Mouse (Mus musculus): ENCODE results near the gene Sphk2.

The Sphk2 gene

GRCm38 (mm10) chr7:45723301-45723700 lies 5.5 kb upstream of the Sphk2 start:
- no peak for DNase-seq

GRCm38 (mm10) chr7:45722348-45722713 lies 4.5 kb upstream of the Sphk2 start:
- no peak for DNase-seq

- DNase-seq: no peak
Measured at GRCm38 (mm10) chr7:45721642-45722347, 4.0 kb upstream of the Sphk2 start.

- no peak for DNase-seq
Measured at GRCm38 (mm10) chr7:45721234-45721571, 3.4 kb upstream of the Sphk2 start.

DNA sequence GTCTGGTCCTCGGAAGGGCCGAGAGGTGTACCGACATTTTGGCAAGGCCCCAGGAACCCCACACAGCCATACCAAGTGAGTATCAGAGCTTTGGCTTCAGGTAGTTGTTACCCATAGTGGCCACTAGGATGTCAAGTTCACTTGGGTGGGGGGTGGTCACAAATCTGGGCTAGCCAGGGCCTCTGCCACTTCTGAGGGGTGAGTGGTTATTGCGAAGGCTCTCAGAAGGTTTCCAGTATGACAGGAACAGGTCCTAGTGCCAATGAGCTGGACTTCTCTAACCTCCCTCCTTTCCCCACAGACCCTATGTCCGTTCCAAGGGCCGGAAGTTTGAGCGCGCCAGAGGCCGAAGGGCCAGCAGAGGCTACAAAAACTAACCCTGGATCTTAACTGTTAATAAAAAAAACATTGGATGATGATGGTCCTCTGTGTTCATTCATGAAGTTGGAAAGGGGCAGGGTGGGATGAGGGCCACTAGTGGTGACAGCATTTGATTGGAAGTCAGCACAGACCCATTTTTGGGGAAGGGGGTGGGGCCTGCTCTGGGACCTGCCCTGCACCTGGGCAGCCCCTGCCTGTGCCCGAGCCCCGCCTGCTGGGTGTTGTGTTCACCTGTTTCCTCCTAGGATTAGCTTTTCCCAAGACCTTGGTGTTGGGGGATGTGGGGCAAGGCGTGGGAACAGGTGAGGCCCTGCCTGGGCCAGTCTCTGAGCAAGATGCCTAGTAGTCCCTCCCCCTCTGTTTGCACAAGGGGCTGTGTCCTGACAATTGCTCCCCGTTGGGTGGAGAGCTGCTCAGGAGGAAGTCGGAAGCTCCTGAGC lies 2.8 kb upstream of the Sphk2 start, which contains the start of gene Fam83e:
Gene Fam83e (plus strand): TSS at position 800 of the 821 bp plus-strand sequence.
- peak; percentile 57 for DNase-seq

GRCm38 (mm10) chr7:45719738-45720412 lies 2.1 kb upstream of the Sphk2 start:
- DNase-seq: no peak

GRCm38 (mm10) chr7:45719180-45719579 lies 1.4 kb upstream of the Sphk2 start:
- no peak for DNase-seq

DNA sequence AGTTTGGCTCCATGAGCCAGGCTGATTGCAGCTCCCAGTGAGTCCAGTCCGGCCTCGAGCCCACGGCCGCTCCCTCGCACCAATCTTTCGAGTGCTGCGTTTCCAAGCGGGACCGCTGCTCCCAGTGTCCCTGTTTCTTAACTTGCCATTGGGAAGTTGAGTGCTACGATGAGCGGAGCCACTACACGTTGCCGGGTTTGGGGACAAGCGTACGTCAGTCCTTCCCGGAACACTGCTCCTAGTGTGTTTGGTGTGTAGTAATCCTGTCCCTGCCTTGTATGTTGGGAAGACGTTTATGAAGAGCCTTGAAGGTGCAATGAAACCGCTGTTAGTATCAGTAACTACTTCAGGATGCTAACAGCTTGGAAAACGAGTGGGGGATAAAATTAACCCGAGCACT lies 529 bp upstream of the Sphk2 start:
- no peak for DNase-seq

- DNase-seq: no peak
Measured at GRCm38 (mm10) chr7:45716952-45717917, 567 bp downstream of the Sphk2 start.

DNA sequence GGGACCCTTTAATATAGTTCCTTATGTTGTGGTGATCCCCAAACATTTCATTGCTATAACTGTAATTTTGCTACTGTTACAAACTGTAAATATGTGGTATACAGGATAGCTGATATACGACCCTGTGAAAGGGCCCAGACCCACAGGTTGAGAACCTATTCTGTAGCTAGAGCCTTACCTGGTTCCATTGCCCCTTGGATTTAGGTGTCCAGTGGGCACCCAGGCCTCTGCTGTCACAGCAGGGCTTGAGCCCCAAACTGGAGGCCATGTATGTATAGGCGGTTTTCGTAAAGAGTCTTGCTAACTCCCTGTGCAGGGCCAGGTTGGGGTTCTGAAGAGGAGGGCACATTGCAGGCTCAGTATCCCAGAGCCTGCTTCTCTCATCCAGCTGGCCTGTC lies 1.3 kb downstream of the Sphk2 start:
- DNase-seq: no peak

- DNase-seq: peak; percentile 61
Measured at GRCm38 (mm10) chr7:45715741-45716459, 1.9 kb downstream of the Sphk2 start.

GRCm38 (mm10) chr7:45715090-45715708 lies 2.6 kb downstream of the Sphk2 start, which contains the start of gene Rpl18:
Gene Rpl18 (plus strand): TSS chr7:45715457.
- DNase-seq: peak; percentile 99

DNA sequence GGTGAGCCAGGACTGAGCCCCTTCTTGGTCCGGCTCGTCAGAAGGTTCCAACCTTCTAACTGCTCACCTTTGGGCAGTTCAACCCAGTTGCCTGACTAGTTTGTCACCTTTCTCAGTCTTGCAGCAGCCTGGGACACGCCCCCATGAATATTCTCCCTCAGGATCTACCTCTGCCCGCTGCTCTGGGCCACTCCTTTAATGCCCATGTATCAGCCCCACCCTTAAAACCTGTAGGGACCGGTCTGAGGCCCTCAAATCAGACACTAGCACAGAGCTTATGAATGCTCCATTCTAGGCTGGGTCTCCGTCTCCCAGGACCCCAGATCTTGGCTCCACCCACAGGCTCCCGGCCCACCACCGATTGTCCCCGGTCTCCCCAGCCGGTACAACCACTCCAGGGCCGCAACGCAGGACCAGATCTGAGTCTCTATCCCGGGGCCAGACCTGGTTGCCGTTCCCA lies 3.1 kb downstream of the Sphk2 start:
- DNase-seq: peak; percentile 70

- no peak for DNase-seq
Measured at GRCm38 (mm10) chr7:45713881-45714520, 3.8 kb downstream of the Sphk2 start.

GRCm38 (mm10) chr7:45713396-45713795 lies 4.4 kb downstream of the Sphk2 start:
- DNase-seq: no peak

DNA sequence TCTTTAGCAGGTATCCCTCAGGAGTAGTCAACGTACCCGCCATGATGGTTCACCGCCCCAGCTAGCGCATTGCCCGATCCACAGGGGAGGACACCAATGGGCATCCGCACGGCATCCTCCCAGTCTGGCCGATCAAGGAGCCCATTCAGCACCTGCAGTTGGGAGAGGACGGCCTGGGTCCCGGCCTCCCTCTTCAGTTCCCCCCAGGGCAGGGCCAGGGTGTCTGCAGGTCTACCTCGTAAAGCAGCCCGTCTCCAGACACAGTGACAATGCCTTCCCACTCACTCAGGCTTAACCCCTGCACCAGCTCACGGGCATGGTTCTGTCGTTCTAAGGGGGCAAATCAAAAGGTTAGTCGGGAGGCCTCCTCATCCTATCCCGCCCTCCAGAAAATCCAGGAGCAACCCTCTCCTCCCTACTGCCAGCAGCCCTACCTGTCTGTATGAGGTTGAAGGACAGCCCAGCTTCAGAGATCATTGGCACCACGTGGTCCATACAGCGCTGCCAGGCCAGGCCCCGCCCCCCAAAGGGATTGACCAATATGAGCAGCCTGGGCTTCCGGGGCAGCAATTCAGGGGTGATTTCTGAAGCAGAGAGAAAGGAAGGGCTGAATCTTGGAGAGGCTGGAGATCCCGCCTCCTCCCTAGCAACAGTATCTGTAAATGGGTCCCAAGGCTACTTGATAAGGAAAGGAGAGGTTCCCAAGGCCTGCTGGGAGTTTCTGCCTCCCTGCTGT lies 5.6 kb downstream of the Sphk2 start:
- DNase-seq: peak; percentile 93

GRCm38 (mm10) chr7:45711316-45712021 lies 6.3 kb downstream of the Sphk2 start:
- no peak for DNase-seq

GRCm38 (mm10) chr7:45710477-45711191 lies 7.2 kb downstream of the Sphk2 start:
- DNase-seq: no peak

Data from lung, postnatal 36 days (tissue).